Mouse (Mus musculus) frontal cortex, postnatal 10 days (tissue): ENCODE results near the gene Krtap5-4.
"Not testable (repeated sequence)": the region's sequence is repeated elsewhere in the genome, so short reads cannot be mapped to it uniquely, and the experiment has no call there.

Experiments used
- DNase-seq, 2 experiments: peaks; one replicate each; pipeline ENCODE4 v3.0.0; 2022; ENCODE audit warnings: low spot score in 2 of 2, mixed read lengths in 1 of 2

Krtap5-4 gene

DNA sequence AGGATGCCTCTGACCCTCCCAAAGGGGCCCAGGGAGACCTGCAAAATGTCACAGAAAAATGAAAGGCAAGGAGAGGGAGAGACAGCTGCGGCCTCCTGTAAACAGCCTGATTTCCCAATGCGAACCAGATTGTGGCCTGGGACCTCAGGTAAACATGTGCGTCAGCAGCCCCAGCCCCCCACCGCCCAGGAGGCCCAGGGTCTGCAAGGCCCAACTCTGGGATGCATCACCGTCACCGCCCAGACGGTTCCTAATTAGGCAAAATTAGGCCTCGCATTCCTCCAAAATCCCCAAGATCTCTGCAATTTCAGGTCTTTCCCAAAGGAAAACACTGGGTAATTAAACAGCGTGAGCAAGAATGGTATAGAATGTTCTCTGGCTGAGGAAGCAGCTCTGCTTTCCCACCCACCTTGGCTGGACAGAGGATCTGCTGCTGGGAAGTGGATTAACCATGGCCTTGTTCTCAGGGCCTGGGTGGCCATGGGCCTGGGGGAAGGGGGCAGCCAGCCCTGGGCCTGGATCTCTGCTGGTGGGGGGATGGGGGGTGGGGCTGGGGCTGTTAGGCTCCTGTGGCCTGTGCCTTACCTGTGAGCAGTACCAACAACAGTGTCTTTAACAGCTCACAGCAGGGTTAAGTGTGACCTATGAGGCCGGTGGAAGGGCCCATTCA is 18.4 kb downstream of the Krtap5-4 start:
- not testable (repeated sequence) for DNase-seq

DNA sequence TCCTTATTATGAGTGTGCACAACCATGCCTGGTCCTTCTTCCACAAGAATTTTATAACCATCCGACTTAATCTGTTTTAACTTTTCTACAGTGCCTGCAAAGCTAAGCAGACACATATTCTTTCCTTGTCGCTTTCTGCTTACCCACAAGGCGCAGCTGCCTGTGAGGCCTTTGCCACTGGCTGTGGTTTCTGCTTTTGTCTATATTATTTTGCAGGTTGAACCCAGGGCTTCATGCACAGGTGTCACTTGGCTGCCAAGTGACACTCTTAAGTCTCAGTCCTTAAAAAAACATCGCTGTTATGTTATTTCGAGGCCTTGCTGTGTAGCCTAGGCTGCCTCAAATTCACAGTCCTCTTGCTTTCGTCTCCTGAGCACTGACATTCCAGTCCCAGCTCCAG is 19.3 kb downstream of the Krtap5-4 start:
- no peak for DNase-seq

DNA sequence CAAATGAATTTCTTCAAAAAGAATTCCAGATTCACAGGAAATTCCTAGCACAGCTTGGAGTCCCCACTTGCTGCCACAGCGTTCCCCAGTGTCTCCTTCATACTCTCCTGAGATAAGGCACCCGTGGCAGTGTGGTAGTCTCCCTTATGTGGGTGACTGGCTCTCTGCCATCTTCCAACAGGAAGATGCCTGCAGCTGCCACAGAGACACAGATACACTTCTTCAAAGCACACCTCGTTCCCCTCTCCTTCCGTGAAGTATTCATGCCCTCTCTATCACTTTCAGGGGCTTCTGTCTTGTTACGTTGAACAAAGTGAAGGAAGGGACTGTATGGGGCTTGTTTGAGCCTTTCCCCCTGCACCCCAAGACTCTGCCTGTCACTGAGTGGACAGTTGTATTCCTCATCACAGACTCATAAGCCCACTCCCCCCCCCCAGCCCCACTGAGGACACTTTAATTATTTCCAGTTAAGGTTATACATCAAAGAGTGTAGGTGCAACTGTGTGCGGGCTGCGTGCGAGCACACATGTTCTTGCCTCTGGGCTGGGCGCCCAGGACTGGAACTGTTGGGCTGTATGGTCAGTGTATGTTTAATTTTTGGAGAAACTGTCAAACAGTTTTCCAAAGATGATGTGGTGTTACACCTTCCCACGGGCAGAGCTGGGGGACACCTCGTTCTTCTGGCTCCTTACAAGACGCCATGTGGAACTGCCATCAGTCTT is 20.2 kb downstream of the Krtap5-4 start:
- no peak for DNase-seq

DNA sequence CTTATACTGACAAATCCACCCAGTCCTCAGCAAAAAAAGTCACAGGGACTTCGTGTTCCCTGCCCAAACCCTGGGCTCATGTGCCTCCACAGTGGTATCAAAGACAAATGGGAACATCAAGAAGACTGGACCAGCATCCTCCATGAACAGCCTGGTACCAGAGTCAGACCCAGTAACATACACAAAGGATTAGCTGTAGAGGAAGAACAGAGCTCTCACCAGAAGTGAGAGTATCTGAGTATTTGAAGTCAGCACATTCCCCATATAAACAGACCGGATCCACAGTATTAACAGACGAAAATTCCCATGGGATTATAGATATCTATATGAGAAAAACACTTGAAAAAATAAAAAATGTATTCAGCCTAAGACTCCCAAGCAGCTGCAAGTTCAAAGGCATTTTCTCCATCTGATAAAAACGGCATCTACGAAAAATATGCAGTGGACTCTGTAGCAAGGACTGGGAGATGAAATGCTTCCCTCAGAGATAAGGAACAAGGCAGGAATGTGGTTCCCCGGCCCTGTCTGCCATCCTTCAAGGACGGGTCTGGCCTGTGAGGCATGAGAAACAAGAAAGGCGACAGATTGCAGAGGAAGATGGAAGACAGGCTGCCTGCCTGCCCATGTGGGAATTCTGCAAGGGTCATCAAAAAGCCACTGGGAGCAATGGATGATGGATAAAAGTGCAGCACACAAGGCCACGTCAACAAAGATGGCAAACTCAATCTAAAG is 23.5 kb downstream of the Krtap5-4 start:
- no peak for DNase-seq

DNA sequence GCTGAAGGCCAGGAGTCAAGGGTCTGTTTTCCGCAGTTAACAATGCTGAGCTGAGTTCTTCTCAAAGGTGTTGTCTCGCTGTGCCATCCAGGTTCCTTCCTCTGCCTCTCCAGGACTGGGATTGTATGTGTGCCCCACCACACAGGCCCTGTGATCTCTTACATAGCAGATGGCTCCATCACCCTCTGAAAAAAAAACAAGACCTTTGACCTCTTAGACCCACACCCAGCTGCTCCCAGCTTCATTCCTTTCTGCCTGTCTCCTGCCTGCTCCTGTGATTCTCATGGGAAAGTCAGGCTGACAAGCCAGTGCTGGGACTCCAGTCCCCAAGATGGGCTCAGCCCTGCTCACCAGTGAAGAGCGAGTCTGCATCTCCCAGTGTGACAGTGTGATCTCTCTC is 25.2 kb downstream of the Krtap5-4 start:
- DNase-seq, result no peak

DNA sequence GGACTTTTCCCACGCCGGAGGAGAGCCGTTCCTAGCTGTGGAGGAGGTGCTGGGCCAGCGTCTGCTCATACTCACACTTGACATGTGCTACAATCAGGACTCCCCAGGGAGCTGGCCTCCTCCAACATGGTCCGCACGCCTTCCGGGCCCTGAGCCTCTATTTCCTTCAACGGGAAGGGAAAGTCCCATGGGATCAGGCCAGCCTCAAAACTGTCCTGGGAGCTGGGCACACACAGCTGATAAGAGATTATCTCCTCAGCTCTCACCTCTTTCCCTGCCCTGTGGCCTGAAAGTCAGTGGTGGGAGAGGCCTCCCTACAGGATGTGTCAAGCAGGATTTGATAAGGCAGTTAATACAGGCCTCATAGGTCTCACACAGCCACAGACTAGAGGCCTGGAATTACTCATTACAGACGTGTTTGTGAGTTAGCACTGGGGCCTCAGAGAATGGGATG is 26.9 kb downstream of the Krtap5-4 start:
- no peak for DNase-seq

DNA sequence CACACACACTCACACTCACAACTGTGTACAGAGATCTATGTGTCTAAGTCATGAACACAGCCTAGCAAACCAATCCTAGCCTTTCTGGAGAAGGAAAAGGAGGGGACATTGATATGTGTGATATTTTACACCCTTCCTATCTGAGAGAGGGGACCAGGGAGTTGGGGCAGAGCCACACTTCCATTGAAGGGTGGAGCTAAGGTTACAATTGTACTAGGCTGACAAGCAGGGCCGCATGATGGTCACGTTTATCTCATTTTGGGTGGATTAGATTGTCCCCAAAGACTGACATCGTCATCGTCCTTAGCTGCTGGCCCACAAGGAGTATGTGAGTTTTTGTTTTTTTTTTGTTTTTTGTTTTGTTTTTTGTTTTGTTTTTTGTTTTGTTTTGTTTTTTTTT is 27.9 kb downstream of the Krtap5-4 start:
- DNase-seq, result no peak

DNA sequence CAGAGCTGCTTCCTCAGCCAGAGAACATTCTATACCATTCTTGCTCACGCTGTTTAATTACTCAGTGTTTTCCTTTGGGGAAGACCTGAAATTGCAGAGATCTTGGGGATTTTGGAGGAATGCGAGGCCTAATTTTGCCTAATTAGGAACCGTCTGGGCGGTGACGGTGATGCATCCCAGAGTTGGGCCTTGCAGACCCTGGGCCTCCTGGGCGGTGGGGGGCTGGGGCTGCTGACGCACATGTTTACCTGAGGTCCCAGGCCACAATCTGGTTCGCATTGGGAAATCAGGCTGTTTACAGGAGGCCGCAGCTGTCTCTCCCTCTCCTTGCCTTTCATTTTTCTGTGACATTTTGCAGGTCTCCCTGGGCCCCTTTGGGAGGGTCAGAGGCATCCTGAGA is 29.4 kb downstream of the Krtap5-4 start:
- not testable (repeated sequence) for DNase-seq

DNA sequence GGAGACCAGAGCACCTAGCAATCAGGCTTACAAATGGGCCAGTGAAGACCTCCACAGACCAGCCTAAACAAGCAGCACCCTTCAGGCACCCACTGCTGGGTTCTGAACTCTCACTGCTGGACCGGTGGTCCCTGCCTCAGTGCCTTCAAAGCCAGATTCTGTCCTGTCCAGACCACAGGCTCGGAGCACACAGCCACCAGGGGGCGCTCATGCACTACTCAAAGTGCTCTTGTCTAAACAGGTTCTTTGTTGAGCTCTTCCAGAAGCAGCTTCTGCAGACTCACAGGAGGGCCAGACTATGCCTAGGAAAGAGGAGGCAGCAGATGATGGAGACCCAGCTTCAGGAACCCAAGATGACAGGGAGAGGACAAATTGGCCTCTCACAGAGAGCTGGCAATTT is 30.9 kb downstream of the Krtap5-4 start:
- DNase-seq, result peak; percentile 68 to 86

DNA sequence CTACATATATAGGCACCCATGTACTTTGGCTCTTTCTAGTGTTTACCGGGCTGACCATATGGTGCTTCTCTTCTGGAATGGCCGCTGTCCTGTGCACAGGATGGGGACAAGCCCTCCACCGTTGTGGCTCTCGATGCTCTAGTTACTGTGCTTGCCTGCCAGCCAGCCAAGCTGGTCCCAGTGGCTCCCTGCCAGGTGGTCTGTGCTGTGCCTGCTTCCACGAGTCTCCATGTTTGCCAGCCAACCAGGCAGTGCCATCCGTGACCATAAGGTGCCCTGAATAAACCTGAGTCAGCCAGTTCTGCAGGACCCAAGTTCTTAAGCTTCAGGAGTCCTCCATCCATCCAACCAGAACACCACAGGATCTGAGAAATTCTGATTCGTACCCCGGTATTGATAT is 31.8 kb downstream of the Krtap5-4 start:
- no peak for DNase-seq

DNA sequence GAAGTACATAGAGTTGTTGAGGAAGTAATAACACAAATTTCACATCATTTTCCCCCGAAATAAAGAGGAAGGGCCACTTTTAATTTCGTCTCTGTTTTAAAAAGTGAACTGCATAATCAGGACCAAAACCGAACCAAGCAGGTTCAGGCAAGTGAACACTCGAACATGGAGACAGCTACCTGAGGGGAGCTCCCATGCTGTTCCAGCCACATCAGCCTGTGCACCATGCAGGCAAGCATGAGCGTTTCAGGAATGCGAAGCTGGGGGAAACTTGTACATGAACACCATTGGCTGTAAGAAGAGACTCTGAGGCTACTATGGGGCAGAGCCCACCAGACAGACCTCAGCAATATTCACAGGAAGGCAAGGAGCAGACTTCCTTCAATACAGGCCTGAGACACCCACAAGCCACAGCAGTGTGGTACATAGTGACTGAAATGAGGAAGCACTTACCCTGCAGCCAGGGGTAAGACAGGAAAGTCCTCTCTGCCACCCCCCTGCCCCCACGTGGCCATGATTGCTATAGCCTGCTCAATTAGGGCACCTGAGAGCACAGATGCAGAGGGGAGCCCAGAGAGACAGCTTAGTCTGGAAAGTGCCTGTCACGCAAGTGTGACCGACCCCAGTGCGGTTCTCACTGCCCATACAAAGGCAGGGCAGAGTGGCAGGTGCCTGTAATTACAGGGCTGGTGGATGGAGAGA is 37.1 kb downstream of the Krtap5-4 start:
- peak in 1 of 2 experiments; percentile 44 for DNase-seq

DNA sequence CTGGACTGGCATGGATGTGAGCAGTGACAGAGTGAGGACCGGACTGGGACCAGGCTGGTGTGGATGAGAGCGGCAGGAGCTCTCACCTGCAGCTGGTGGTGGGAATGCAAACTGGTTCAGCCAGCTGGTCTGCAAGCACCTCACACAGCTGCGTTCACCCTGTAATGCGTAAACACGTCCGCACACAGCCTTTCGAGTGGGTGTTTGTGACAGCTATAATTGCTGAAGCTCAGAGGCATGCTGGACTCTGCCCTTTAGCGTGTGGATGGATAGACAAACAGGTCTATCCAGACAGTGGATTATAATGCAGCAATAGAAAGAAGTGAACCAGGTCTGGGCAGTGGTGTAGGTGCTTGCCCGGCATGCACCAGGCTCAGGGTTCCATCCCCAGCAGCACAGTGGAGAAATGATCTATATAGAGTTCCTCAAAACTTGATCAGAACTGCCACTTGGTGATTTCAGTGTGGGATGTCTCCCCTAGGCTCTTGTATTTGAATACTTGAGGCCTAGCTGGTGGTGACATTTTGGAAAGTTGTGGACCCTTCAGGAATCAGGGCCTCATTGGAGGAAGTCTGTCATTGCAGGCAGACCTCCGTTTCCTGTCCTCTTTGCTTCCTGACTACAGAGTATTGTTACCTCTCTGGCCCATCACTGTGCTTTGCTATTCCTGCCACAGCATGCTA is 38.4 kb downstream of the Krtap5-4 start:
- DNase-seq, result no peak

DNA sequence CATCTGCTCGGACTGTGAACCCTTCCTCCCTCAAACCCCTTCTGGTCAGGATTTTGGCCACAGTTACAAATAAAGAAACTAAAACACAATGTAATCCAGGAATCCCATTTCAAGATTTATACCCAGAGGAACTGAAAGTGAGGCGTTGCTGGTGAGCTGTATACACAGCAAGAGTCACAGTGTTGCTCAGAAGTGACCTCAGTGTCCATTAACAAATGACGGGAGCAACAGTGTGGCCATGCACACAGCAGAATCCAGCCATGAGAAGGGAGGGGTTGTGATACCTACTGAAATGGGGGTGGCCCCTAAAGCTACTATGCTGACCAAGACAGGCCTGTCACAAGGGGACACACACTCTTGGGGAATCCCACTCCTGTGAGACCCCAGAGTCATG is 38.9 kb downstream of the Krtap5-4 start:
- DNase-seq, result no peak

DNA sequence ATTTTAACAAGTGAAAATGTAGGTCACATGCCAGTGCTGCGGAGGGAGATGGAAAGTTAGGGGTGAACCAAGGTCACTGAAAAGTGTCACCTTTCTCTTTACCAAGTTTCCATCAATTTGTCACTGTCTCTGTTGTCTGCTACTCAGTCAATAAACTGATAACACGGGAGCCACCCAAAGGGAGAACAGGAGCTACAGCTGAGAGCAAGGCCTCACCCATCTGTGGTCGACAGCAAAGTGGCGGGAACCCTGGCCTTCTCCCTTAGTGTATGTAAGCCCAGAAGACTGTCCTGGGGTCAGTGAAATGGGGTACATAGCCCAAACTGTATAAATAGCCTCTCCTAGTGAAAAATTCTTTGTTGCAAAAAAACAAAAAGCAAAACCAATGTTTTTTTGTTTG is 44.2 kb downstream of the Krtap5-4 start:
- no peak for DNase-seq

DNA sequence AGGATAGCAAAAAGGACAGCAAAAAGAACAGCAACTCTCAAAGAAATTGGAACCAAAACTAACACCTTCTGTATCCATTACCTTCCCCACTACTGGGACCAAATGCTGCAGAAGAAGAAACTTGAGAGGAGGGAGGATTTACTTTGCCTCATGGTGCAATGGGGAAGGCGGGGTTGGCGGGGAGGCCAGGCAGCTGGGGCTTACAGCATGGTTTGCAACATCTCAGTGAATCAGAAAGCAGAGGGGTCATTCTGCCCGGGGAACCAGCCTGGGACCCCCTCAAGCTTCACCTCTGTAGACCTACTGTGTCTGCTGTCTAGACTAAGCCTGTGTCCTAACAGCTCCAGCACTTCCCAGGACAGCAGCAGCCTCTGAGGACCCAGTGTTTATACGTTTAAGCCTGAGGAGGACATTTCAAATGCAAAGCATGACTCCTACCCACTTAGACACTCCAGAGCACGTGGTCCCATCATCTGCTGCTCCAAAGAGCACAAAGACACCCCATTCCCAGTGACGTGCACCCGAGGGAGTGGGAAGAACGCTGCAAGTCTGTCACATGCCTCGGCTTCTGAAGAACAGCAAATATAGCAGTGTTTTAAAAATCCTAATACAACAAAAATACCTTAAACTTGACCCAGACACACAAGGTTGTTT is 46.1 kb downstream of the Krtap5-4 start:
- peak in 1 of 2 experiments; percentile 41 for DNase-seq

DNA sequence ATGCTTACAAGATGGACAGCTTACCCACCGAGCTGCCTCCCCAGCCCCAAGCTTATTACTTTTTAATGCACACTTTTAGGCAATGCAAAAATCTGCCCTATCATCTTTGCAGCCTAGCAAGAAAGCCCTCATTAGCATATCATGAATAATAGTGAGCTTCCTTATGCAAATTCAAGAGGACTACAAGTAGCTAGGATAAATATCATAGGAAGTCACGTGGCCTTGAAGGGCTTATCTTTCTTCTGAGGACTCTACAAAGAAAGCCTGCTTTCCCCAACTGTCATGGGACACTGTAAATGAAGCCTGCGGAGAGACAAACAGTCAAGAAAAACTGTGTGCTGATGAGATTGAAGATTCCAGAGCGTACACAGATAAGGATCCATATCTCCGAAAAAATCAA is 48.2 kb downstream of the Krtap5-4 start:
- no peak for DNase-seq

DNA sequence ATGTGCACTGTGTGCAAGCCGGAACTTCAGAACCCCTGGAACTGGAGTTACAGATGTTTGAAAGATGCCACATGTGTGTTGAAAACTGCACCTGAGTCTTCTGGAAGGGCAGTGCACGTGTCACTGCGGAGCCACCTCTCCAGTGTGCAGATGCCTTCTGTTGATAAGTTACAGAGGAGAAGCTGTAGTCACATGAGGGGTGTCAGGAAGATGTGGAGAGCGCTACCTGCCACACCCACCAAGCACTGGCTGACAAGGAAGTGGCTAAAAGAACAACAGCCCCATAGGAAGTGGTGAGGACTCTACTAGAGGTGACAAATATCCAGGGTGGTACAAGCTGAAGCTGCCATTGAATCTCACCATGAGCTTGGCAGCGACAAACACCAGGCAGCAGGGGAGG is 50.5 kb downstream of the Krtap5-4 start:
- no peak for DNase-seq
